Mouse (Mus musculus) layer of hippocampus, adult 2 months (tissue): Measurements from ENCODE around the gene Dync1i1. TPM values are rescaled to one million over a fixed set of nuclear protein-coding genes. Genes with fewer than 3 reads are reported as not detected.
A peak's percentile ranks its signal among the peaks of the same experiment; 100 is the strongest.

Source experiments
- DNase-seq, 2 experiments: peaks; one replicate each; pipeline ENCODE4 v3.0.0; 2022; ENCODE audit warnings: low spot score in 2 of 2
- H3K27ac ChIP-seq: fragments of 200-600 bp; 2 replicates; pipeline ENCODE4 v1.8.1; 2022
- H3K4me3 ChIP-seq: fragments of 200-600 bp; 2 replicates; pipeline ENCODE4 v1.8.1; 2022; ENCODE audit warnings: mild to moderate bottlenecking
- CTCF ChIP-seq: fragments of 200-600 bp; conservative IDR thresholded peaks from 2 replicates; pipeline ENCODE4 v1.8.1; 2022; ENCODE audit warnings: antibody characterized with exemption, mild to moderate bottlenecking, moderate library complexity
- total RNA-seq, 2 experiments: library from RNA; stranded (reverse); gene quantifications; 2 replicates each; pipeline ENCODE4 v1.2.3; 2021

Gene Dync1i1
- total RNA-seq, 2 experiments from 2014 or later = 138 to 150 TPM

DNA sequence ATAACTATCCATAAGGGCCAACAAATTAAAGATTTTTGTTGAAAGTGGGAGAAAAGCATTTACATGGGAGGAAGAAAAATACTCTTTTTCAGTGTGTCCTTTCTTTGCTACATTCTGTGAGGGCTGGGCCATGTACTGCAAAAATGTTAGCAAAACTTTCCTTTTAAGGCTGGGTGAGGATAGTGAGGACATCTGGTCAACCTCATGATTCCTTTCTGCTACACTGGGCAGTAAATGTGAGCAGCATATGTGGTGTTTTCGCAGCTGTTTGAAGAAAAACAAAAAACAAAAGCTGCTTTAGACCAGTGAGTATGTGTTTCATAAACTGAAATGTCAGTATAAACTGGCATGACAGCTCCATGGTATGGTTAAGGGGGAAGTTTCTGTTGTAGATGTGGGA lies 9.4 kb downstream of the Dync1i1 start:
- H3K4me3 ChIP-seq = no peak overlapping the region
- no peak for TF ChIP-seq CTCF
- no peak overlapping the region for H3K27ac ChIP-seq
- DNase-seq = no peak

DNA sequence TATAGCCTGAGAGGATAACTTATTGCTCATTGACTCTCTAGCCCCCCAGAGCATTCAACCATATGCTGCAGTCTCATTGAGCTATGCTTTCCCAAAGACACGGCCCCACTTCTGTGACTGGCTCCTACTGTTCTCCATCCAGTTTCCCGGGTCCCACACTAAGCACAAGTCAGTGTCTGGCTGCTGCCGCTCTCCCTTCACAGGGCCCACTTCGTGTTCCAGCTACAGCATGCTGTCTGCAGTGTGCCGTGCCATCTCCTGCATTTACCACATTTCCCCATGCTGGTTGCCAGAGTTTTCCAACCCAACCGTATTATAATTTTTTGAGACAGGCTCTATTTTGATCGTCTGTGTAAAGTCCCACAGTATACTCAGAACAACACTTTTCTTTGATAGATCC lies 14.3 kb downstream of the Dync1i1 start:
- H3K4me3 ChIP-seq = no peak overlapping the region
- peak in 1 of 2 experiments; percentile 23 for DNase-seq
- TF ChIP-seq CTCF = no peak
- no peak overlapping the region for H3K27ac ChIP-seq

DNA sequence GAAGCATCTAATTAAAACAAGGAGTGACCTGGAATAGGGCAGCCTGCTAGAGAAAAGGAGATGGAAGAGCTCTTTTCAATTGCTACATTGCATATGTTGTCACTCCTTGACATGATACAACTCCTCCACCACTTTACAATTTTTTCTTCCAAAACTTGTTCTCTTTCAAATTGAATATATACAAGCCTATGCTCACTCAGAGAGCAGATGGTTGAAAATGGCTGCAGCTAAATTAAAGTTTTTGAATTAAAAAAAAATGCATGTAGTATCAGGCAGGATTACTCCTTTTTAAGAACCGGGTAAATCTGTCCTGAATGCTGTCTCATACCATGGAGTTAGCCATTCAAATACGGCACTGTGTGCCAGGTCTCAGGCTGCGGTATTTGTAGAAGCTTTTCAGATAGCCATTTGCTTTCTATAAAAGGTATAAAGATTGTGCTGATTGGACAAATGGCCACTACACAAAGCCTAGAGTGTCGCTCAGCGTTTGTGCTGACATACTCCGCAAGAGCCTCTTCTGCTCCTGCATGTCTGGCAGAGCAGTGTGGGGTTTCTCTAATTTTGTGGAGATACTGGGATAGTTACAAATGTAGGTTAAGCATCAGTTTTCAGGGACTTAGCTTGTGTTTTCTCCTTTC lies 16.1 kb downstream of the Dync1i1 start:
- DNase-seq = no peak
- no peak for TF ChIP-seq CTCF
- Histone ChIP-seq H3K4me3 (no peak overlapping the region), H3K27ac (no peak overlapping the region)

DNA sequence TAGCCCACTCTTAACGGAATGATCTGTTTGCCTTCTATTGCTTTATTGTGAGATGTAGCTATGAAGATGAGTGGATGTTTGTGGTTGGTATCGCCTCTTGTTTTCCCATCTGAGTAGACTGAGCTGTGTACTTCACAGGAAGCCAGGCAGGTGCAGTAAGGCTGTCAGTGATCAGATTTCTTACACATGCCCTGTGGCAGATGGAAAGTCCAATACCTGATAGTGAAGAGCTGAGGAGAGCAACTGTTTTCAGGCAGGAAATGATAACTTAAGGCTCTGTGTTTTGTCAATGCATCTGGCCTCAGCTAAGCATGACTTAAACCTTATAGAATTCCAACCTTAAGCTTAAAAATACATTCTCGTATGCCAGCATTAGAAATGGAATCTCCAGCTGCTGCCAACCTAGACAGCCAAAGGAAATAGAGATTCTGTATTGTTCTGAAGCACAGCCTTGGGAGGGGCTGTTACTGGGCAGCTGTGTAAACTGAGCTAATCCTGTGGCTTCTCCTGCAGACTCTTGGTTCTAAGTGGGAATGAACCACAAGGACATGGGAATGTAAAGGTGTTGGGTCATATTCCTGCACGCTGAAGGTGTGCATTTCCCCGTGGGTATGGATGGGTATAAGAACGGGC lies 24.8 kb downstream of the Dync1i1 start:
- no peak overlapping the region for H3K27ac ChIP-seq
- H3K4me3 ChIP-seq = no peak overlapping the region
- DNase-seq = no peak
- TF ChIP-seq CTCF = no peak

DNA sequence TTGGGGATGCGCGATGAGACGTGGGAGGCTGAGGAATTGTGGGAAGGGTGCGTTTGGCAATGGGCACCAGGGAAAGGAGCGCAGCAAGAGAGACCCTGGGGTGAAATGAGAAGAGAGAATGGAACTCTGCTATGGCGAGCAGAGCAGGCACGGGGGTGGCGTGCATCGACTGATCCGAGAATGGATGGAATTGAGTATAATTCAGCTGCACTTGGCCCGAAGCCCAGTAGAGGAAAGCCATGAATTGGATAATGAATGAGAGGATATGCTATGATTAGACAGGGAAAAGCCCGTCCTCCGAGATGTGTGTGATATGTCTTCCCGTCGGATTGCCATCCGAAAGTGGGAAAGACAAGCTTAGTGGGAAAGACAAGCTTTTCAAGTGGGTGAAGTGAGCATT lies 26.7 kb downstream of the Dync1i1 start:
- Histone ChIP-seq H3K27ac (no peak overlapping the region), H3K4me3 (peak overlapping the region; percentile 1; the same call in 1 of the 2 replicates)
- DNase-seq = peak; percentile 48 to 57
- no peak for TF ChIP-seq CTCF

- H3K4me3 ChIP-seq = no peak overlapping the region; the same call in 1 of the 2 replicates
- no peak for DNase-seq
- TF ChIP-seq CTCF = no peak
- H3K27ac ChIP-seq = no peak overlapping the region
Observed at GRCm38 (mm10) chr6:5752617-5753016, 27.2 kb downstream of the Dync1i1 start.

GRCm38 (mm10) chr6:5756509-5757130 lies 31.2 kb downstream of the Dync1i1 start:
- TF ChIP-seq CTCF = no peak
- no peak for DNase-seq
- no peak overlapping the region for H3K27ac ChIP-seq
- no peak overlapping the region for H3K4me3 ChIP-seq

DNA sequence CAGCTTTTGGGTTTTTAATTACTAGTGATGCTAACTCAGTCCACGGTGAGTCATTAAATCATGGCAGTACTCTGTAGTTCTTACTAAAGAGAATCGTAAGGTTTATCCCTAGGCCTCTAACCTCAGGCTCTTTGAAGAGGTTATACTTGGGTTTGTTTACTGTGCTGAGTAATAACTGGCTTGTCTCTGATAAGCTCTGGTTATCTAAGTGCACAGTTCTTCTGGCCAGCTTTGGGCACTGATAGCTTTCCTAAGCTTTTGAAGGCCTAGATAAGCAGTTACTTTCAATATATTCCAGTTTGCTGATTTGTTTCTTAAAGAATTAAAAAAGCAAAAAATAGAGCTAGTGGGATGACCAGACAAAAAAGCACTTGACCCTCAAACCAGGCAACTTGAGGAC lies 37.5 kb downstream of the Dync1i1 start:
- no peak for DNase-seq
- Histone ChIP-seq H3K27ac (no peak overlapping the region), H3K4me3 (no peak overlapping the region)
- TF ChIP-seq CTCF = no peak

DNA sequence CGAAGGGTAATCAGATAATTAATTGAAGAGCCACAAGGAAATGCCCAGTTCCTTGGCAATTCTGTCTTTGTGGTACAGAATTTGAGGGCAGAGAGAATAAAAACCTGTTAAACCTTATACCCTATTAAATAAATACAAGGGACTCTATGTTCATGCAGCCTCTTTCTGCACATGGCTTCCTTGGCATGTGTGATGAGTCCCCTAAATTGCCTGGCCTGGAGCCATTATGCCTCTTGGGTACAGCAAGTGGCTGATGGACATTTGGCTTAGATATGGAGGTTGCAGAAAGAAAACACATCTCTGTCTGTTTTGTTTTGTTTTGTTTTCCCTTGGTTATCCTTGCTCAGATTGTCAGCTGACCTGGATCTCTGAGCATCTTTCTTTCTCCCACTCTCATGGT lies 43.1 kb downstream of the Dync1i1 start:
- DNase-seq = no peak
- Histone ChIP-seq H3K4me3 (no peak overlapping the region), H3K27ac (no peak overlapping the region)
- TF ChIP-seq CTCF = no peak

DNA sequence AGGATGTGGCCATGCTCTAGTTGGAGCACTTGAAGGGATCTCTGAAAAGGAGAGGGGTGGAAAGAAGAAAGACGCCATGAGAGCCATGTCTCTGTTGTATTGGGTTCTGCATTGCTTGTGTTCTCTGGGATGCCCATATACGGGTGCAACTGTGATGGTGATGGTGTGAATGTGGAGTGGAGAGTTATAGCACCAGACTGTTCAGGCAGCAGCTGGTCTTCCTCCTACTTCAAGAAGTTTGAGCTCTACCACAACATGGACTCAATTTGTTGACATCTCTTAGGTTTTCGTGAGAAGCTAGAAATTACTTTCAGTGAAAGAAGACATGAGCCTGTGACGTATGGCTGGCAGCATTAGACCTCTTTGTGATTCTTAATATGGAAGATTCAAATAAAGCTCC lies 44.8 kb downstream of the Dync1i1 start:
- TF ChIP-seq CTCF = no peak

GRCm38 (mm10) chr6:5775461-5775860 lies 50.0 kb downstream of the Dync1i1 start:
- Histone ChIP-seq H3K4me3 (no peak overlapping the region), H3K27ac (no peak overlapping the region)
- no peak for DNase-seq
- no peak for TF ChIP-seq CTCF

More for the DNA sequence above, 44.8 kb downstream of the Dync1i1 start:
- Histone ChIP-seq H3K4me3 (no peak overlapping the region), H3K27ac (no peak overlapping the region)
- DNase-seq = no peak

DNA sequence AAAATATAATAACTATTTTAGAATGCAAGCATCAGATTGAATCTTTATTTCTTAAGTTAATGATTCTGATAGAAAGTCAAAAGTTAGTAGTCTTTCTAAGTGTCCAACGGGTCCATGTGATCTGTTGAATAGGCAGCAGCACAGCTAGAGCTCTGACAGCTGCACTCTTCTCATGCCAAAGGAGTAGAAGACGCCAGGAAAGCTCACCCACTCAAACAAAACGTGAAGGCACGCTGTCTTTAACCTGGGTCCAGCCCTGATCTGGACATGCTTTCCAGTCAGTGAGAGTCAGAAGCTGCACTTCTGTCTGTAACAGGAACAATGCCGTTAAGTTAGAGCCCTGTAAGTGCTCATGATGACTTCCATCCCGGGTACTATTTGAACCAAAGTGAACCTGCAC lies 56.3 kb downstream of the Dync1i1 start:
- Histone ChIP-seq H3K4me3 (no peak overlapping the region), H3K27ac (no peak overlapping the region)
- TF ChIP-seq CTCF = no peak
- DNase-seq = no peak

GRCm38 (mm10) chr6:5783830-5784229 lies 58.4 kb downstream of the Dync1i1 start:
- no peak overlapping the region for H3K27ac ChIP-seq
- no peak for DNase-seq
- H3K4me3 ChIP-seq = no peak overlapping the region
- TF ChIP-seq CTCF = no peak

DNA sequence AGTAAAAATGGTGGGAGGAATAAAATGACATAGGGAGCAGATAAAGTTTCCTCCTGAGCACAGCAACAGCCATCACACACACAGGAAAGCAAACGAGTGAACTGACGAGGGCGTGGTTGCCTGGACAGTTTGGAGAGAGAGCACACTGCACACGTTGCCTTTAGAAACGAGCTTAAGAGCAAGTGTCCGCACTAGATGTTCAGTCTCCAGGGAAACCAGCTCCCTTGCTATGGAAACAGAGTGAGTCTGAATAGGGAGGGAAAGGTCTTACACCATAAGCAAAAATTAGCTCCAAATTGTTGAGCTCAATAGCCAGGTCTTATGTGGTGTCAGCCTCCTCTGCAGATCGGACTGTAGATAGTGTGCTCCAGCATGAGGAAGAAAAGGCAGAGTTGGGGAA lies 65.2 kb downstream of the Dync1i1 start:
- no peak for DNase-seq
- no peak for TF ChIP-seq CTCF

More for the DNA sequence above, 65.2 kb downstream of the Dync1i1 start:
- Histone ChIP-seq H3K27ac (no peak overlapping the region), H3K4me3 (no peak overlapping the region)
